In genomic region chr4:84523211-84523610, GRCm38 (mm10) we compare ENCODE assay signal across 8 mouse cellular contexts.
DNase-seq lines count a peak whose midpoint lies in the region.

No protein-coding gene starts in this region.

- intact Hi-C loops in heart, postnatal 14 days (cut with DNase I): no loop called here

- peak; percentile 58 for DNase-seq in retina, embryonic 14.5 days (ENCODE audit: low spot score)
- DNase-seq in retina, postnatal 1 day: no peak
- peak; percentile 37 for DNase-seq in embryo, embryonic 9.5 days (ENCODE audit: extremely low spot score)
- DNase-seq in heart, postnatal 14 days: peak; percentile 24 to 27
- DNase-seq in lung, postnatal 14 days: peak; percentile 15
- DNase-seq in right cerebral cortex, postnatal 4 days: no peak
- no peak for DNase-seq in thymus, postnatal 36 days
- no peak for DNase-seq in frontal cortex, postnatal 36 days (ENCODE audit: low spot score in 2 of 2)

Comparison
In these comparisons a context has a peak if more than half of its experiments do, and no peak if none do; other contexts are left out.
1. DNase-seq: peak in retina, embryonic 14.5 days (single experiment), embryo, embryonic 9.5 days (single experiment), heart, postnatal 14 days (2 of 2) and lung, postnatal 14 days (single experiment); none in retina, postnatal 1 day (single experiment), right cerebral cortex, postnatal 4 days (single experiment), thymus, postnatal 36 days (0 of 2) and frontal cortex, postnatal 36 days (0 of 2).